Mouse (Mus musculus) lung, adult 2 months (tissue): ENCODE data around the gene Tmem254c. TPM values are rescaled to one million over a fixed set of nuclear protein-coding genes. Genes with fewer than 3 reads are reported as not detected.
"Not testable (repeated sequence)": the region's sequence is repeated elsewhere in the genome, so short reads cannot be mapped to it uniquely, and the experiment has no call there.

ENCODE experiments used
- DNase-seq: peaks from one replicate; pipeline ENCODE4 v3.0.0; 2022
- H3K4me1 ChIP-seq: fragments of 200-500 bp; 2 replicates; pipeline ENCODE4 v1.6.1; 2011; ENCODE audit warnings: low read length; ENCODE audit not compliant: control insufficient read depth, insufficient read depth
- H3K4me3 ChIP-seq: fragments of 200-500 bp; replicated peaks from 2 replicates; pipeline ENCODE3; 2011; ENCODE audit warnings: low read depth, mild to moderate bottlenecking, control low read depth, low read length; ENCODE audit errors: extremely low read depth
- WGBS: fragments of 180-500 bp; shearing (Covaris S2); methylation state at CpG from one replicate; pipeline ENCODE4 v1.1.7; 2018; 5-methylcytosine and 5-hydroxymethylcytosine counted together
- polyA plus RNA-seq: library from polyadenylated mRNA; depleted of rRNA; stranded (reverse); fragments of >200 nt; gene quantifications from 2 replicates; pipeline ENCODE4 v1.2.3, GENCODE M21; 2012; rRNA removed

The Tmem254c gene
- polyA plus RNA-seq, 1 experiment = 18.1 TPM

DNA sequence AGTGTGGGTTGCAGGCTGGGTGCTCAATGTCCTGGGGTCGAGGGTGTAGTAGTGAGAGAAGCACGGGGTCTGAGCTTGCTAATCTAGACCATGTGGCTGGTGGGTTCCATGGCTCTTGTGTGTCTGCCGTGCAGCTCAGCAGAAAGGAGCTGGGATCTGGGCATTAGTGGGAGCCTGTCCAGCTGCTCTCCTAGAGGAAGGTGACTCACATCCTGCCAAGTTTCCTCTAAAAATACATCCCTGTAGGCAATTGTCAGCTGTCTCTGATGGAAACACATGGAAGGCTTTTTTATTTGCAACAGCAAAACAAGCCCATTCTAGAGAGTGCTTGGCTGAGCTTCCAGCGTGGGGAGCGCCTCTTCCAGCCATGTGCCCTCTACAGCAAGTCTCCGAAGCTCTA lies 44.3 kb downstream of the Tmem254c start:
- not testable (repeated sequence) for H3K4me1 ChIP-seq, DNase-seq, H3K4me3 ChIP-seq
- WGBS = no CpG with 5 or more reads among the region's 6 CpGs

DNA sequence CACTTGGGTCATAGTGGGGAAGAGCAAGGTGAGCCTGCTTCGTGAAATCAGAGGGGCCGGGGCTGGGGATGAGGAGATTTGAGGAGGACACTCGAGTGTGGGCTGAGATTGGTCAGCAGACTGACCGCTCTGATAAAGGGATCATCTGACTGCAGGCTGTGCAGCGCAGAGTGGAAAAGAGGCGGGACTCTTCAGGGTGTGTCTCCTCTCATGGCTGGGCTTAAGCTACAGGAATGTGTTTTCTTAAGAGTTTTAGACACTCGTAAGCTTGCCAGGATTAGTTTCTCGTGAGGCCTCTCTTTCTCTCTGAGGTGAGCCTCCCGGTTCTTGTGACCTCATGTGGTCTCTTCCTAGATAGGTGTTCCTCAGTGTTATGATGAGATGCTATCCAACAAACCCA lies 45.6 kb downstream of the Tmem254c start:
- DNase-seq, H3K4me3 ChIP-seq, H3K4me1 ChIP-seq: not testable (repeated sequence)
- WGBS = no CpG with 5 or more reads among the region's 9 CpGs

DNA sequence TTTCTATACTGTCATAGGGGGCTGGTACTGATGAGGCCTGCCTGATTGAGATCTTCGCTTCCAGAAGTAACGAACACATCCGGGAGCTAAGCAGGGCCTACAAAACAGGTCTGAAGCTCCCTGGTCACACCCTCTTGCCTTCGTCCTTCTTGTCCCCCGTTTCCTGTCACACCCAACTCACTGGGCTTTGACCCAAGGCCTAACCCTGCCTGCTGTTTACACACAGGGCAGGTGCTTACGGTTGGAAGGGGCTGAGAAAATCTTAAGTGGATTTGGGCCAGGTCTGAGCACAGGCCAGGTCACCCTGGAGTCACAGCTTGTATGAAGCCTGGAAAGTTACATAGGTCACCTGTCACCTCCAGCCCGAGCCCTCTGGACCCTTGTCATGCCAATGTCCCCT lies 50.7 kb downstream of the Tmem254c start:
- not testable (repeated sequence) for H3K4me3 ChIP-seq, DNase-seq, H3K4me1 ChIP-seq
- WGBS = no CpG with 5 or more reads among the region's 7 CpGs

Other genes with a start within 250 kb of the Tmem254c start
- 144 and 155 TPM in 2 replicates for gene Anxa11, start 225.2 kb downstream of the Tmem254c start, polyA plus RNA-seq
- gene Plac9a, start 164.3 kb downstream of the Tmem254c start, polyA plus RNA-seq = 7.8 and 11.0 TPM in 2 replicates
- 3.0 and 5.7 TPM in 2 replicates for gene Tmem254a, start 139.7 kb downstream of the Tmem254c start, polyA plus RNA-seq
- gene Cphx1, start 129.1 kb downstream of the Tmem254c start, polyA plus RNA-seq = not detected in 2 replicates
- 0.13 and 0.27 TPM in 2 replicates for gene Duxbl1, start 88.8 kb downstream of the Tmem254c start, polyA plus RNA-seq
- 317 and 490 TPM in 2 replicates for gene Gm9780, start 24.6 kb downstream of the Tmem254c start, polyA plus RNA-seq
- gene Cphx2, start 14.2 kb upstream of the Tmem254c start, polyA plus RNA-seq = not detected in 2 replicates
- gene Cphx3, start 14.9 kb upstream of the Tmem254c start, polyA plus RNA-seq = not detected in 2 replicates
- gene Duxbl2, start 51.0 kb upstream of the Tmem254c start, polyA plus RNA-seq = 0.06 and 0.76 TPM in 2 replicates
- 83.1 and 189 TPM in 2 replicates for gene Plac9b, start 115.1 kb upstream of the Tmem254c start, polyA plus RNA-seq
- 25.7 and 41.1 TPM in 2 replicates for gene Tmem254b, start 139.7 kb upstream of the Tmem254c start, polyA plus RNA-seq
- gene Duxbl3, start 190.6 kb upstream of the Tmem254c start, polyA plus RNA-seq = 0.24 and 0.50 TPM in 2 replicates